Mouse (Mus musculus) midbrain, embryonic 12.5 days (tissue): ENCODE measurements at regions not wholly inside any gene's neighbourhood (a gene's known extent, or its start where the extent isn't known, plus 50 kb on each side); places are given as distances from the start of the nearest gene placed in this dataset.
"Not testable (repeated sequence)": the region's sequence is repeated elsewhere in the genome, so short reads cannot be mapped to it uniquely, and the experiment has no call there.

Experiments used
- ATAC-seq: fragments of 200-750 bp; cut with Nextera tagmentation; 2 replicates; pipeline ENCODE4 v1.8.0; 2017; ENCODE audit warnings: low read depth, moderate TSS enrichment, moderate library complexity; ENCODE audit not compliant: low FRiP score
- H3K27ac ChIP-seq: fragments of 300-500 bp; sonication (generic); replicated peaks from 2 replicates; pipeline ENCODE4 v1.5.1; 2016; ENCODE audit warnings: mild to moderate bottlenecking
- H3K27me3 ChIP-seq: fragments of 300-500 bp; sonication (generic); 2 replicates; pipeline ENCODE4 v1.6.1; 2016; ENCODE audit warnings: mild to moderate bottlenecking
- H3K36me3 ChIP-seq: fragments of 300-500 bp; sonication (generic); 2 replicates; pipeline ENCODE4 v1.6.1; 2016
- H3K4me1 ChIP-seq: fragments of 300-500 bp; sonication (generic); 2 replicates; pipeline ENCODE4 v1.6.1; 2016
- H3K4me2 ChIP-seq: fragments of 300-500 bp; sonication (generic); replicated peaks from 2 replicates; pipeline ENCODE4 v1.6.1; 2016; ENCODE audit warnings: mild to moderate bottlenecking, moderate library complexity
- H3K4me3 ChIP-seq: fragments of 300-500 bp; sonication (generic); 2 replicates; pipeline ENCODE4 v1.5.1; 2016; ENCODE audit warnings: mild to moderate bottlenecking
- H3K9ac ChIP-seq: fragments of 300-500 bp; sonication (generic); replicated peaks from 2 replicates; pipeline ENCODE4 v1.6.1; 2016; ENCODE audit warnings: mild to moderate bottlenecking, moderate library complexity
- H3K9me3 ChIP-seq: fragments of 300-500 bp; sonication (generic); 2 replicates; pipeline ENCODE4 v1.6.1; 2016; ENCODE audit warnings: mild to moderate bottlenecking
- WGBS: fragments of 180-500 bp; shearing (Covaris S2); methylation state at CpG from one replicate; pipeline ENCODE4 v1.1.7; 2016; 5-methylcytosine and 5-hydroxymethylcytosine counted together

DNA sequence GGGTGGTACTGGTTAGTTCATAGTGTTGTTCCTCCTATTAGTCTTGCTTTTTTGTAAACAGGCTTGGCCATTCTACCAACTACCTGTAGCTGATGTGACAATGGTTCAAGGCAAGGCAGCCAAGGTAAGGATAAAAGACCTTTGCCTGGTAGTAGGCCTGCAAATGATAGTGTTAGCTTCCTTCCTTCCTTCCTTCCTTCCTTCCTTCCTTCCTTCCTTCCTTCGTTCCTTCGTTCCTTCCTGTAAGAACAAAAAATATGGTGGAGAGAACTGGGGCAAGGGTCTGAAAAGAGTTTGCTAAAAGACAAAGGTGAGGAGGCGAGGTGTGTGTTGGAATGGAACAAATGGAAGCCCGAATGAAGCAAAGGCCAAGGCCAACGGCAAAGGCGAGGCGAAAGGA is 84.8 kb upstream of the Ezh2 start:
- not testable (repeated sequence) for H3K36me3 ChIP-seq, H3K9ac ChIP-seq, H3K4me1 ChIP-seq, ATAC-seq, H3K27ac ChIP-seq, H3K4me2 ChIP-seq, H3K27me3 ChIP-seq, H3K9me3 ChIP-seq, H3K4me3 ChIP-seq
- WGBS: 70% methylated on average over 2 of the region's 7 CpGs

DNA sequence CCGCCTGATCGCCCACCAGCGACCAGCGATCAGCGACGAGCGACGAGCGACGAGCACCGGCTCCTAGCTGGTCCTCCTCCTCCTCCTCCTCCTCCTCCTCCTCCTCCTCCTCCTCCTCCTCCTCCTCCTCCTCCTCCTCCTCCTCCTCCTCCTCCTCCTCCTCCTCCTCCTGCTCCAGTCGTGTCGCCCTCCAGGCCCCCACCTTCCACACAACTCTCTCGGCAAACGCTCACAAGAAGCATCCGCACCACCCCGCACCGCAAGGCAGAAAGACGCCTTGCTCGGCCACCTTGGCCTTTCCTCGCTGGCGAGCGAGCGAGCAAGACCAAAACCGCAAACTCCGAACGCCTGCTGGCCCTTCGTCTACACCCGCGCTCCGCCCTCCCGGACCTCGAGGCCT is 77.6 kb upstream of the Ezh2 start:
- not testable (repeated sequence) for H3K4me1 ChIP-seq, ATAC-seq, H3K36me3 ChIP-seq, H3K9me3 ChIP-seq, H3K9ac ChIP-seq, H3K27me3 ChIP-seq, H3K27ac ChIP-seq
- peak overlapping the region; percentile 47 for H3K4me2 ChIP-seq
- H3K4me3 ChIP-seq: peak overlapping the region; percentile 40
- 19% methylated on average over 15 of the region's 33 CpGs for WGBS

DNA sequence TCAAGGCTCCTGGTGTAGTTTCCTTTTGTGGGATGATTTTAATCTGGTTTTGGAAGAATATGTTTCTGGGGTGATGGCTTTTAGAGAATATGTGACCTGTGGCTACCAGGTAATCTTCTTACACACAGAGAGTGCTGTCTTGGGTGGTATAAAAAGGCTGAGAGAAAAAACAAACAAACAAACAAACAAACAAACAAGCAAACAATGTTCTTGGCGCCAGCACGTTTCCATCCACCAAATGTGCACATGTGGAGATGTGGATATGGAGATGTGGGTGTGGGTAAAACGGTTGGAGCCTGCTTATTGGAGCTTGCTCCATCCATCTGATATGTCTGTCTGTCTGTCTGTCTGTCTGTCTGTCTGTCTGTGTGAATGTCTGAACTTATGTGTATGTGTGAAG is 57.7 kb upstream of the Ezh2 start:
- H3K4me3 ChIP-seq, H3K9ac ChIP-seq, H3K9me3 ChIP-seq, H3K4me2 ChIP-seq, H3K27ac ChIP-seq, ATAC-seq, H3K4me1 ChIP-seq, H3K27me3 ChIP-seq, H3K36me3 ChIP-seq: not testable (repeated sequence)
- WGBS: 60% methylated on average over 3 of the region's 3 CpGs

DNA sequence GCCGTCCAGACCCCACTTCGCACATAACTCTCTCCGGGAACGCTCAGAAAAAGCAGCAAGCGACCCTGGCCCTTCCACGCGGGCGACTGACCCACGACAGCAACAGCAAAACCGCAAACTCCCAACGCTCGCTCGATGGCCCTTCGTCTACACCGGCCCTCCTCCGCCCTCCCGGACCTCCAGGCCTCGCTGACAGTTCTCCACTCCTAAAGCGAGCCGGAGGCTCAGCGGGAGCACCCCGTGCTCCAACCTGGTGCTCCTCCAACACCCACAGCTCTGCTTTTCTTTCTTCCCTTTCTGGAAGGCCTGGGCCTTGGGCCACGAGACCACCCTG is 56.2 kb upstream of the Ezh2 start:
- whole genome bisulfite sequencing: under 1% methylated on average over 22 of the region's 23 CpGs
- Histone ChIP-seq H3K27ac (peak overlapping the region; percentile 60), H3K9ac (peak overlapping the region; percentile 61), H3K4me2 (peak overlapping the region; percentile 65), H3K4me3 (peak overlapping the region; percentile 58)
- H3K9me3 ChIP-seq, ATAC-seq, H3K27me3 ChIP-seq, H3K4me1 ChIP-seq, H3K36me3 ChIP-seq: not testable (repeated sequence)

DNA sequence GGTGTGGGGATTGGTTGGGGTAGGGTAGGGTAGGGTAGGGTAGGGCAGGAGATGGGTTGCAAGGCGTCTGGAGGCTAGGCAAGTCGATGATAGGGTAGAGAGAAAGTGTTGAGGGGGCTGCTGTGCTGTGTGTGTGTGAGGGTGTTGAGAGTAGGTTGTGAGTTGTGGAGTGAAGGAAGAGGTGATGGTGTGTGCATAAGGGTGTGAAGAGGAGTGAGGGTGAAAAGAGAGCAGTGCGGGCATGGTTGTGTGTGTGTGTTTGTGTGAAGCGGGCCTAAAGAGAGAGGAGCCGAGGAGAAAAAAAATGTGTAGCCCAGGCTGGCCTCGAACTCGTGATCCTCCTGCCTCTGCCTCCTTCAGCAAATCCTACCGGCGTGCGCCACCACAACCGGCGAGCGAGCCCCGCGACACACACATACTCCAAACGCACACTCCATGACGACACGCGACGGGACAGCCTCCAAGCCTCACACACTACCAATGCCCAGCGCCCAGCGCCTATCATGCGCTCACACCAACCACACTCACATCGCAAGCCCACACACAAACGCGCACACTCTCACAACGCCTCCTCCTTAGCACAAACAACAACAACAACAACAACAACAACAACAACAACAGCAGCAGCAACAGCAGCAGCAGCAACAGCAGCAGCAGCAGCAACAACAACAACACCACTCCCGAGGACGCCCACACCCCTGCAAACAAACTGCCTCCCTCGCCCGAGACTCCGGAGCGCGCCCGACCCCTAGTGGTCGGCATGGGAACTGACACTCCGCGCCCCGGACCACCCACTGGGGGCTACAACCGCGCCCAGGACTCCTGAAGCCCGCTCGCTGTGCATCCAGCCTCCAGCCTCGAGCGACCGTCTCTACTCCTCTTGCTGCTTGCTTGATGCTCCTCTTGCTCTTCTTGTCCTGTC is 55.6 kb upstream of the Ezh2 start:
- Histone ChIP-seq H3K4me3 (peak overlapping the region; percentile 58), H3K27me3 (peaks cover 9% of the 10 kb centered on the region), H3K27ac (peak overlapping the region; percentile 60), H3K4me1 (no peaks in the 10 kb centered on the region), H3K9ac (peak overlapping the region; percentile 61), H3K4me2 (peak overlapping the region; percentile 65), H3K9me3 (no peaks in the 10 kb centered on the region), H3K36me3 (no peaks in the 10 kb centered on the region)
- 4% methylated on average over 46 of the region's 46 CpGs for WGBS
- peak; percentile 98 for ATAC-seq

GRCm38 (mm10) chr6:47649961-47650360 is 54.8 kb upstream of the Ezh2 start:
- WGBS: 88% methylated on average over 6 of the region's 6 CpGs
- no peak overlapping the region for H3K27ac ChIP-seq

GRCm38 (mm10) chr6:47649451-47649931 is 54.4 kb upstream of the Ezh2 start:
- Histone ChIP-seq H3K4me2 (no peak overlapping the region), H3K27ac (no peak overlapping the region), H3K27me3 (peaks cover 9% of the 10 kb centered on the region), H3K9me3 (no peaks in the 10 kb centered on the region), H3K9ac (no peak overlapping the region), H3K4me1 (no peaks in the 10 kb centered on the region), H3K36me3 (no peaks in the 10 kb centered on the region), H3K4me3 (no peak overlapping the region)
- ATAC-seq: no peak
- 76% methylated on average over 5 of the region's 5 CpGs for WGBS

More at GRCm38 (mm10) chr6:47649961-47650360, 54.8 kb upstream of the Ezh2 start:
- Histone ChIP-seq H3K4me3 (no peak overlapping the region), H3K9me3 (no peaks in the 10 kb centered on the region), H3K36me3 (no peaks in the 10 kb centered on the region), H3K4me2 (no peak overlapping the region), H3K9ac (no peak overlapping the region), H3K4me1 (no peaks in the 10 kb centered on the region), H3K27me3 (peaks cover 9% of the 10 kb centered on the region)
- ATAC-seq: no peak

GRCm38 (mm10) chr6:47648899-47649298 is 53.8 kb upstream of the Ezh2 start:
- WGBS: 63% methylated on average over 3 of the region's 5 CpGs
- Histone ChIP-seq H3K4me1 (no peaks in the 10 kb centered on the region), H3K9ac (no peak overlapping the region), H3K4me3 (no peak overlapping the region), H3K27me3 (peaks cover 12% of the 10 kb centered on the region), H3K4me2 (no peak overlapping the region), H3K27ac (no peak overlapping the region), H3K9me3 (no peaks in the 10 kb centered on the region), H3K36me3 (no peaks in the 10 kb centered on the region)
- ATAC-seq: no peak

DNA sequence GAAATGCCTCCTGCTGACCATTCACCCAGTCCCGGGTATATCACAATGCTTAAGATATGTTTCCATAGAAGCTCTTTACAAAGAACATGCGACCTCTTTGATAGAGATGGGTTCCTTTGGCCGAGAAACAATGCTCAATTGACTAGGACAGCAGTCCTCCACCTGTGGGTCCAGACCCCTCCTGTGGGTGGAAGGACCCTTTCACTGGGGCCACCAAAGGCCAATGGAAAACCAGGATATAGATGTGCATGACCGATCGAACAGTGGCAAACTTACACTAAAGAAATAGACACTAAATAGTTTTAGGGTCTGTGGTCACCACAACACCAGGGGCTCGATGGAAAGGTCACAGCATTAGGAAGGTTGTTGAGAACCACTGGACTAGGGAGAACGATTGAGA is 53.2 kb upstream of the Ezh2 start:
- no peak overlapping the region for H3K27ac ChIP-seq
- peaks cover 12% of the 10 kb centered on the region for H3K27me3 ChIP-seq
- WGBS: 88% methylated on average over 7 of the region's 7 CpGs
- H3K36me3 ChIP-seq: no peaks in the 10 kb centered on the region
- no peak overlapping the region for H3K9ac ChIP-seq
- H3K4me1 ChIP-seq: no peaks in the 10 kb centered on the region
- H3K9me3 ChIP-seq: no peaks in the 10 kb centered on the region
- no peak for ATAC-seq
- H3K4me3 ChIP-seq: no peak overlapping the region
- H3K4me2 ChIP-seq: no peak overlapping the region

DNA sequence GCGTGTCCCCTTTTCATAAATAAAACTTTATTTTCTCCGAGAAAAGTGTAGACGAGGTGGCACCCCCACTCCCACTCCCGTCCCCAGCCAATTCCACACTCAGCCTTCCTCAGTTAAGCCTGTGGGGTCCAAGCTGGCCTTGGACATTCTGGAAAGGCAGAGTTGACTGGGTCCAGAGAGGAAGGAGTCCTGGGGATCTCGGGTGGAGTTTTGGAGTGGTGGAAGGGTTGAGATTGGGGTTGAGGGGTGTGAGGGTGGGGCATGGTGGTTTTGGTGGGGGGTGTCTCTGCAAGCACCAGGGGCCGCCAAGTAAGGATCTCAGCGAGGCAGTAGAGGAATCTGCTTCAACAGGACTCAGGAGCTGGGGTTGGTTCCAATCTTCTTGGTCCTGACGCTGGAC is 52.7 kb upstream of the Ezh2 start:
- Histone ChIP-seq H3K9ac (no peak overlapping the region), H3K27ac (no peak overlapping the region), H3K4me3 (no peak overlapping the region), H3K27me3 (peaks cover 12% of the 10 kb centered on the region), H3K4me2 (no peak overlapping the region), H3K9me3 (no peaks in the 10 kb centered on the region), H3K36me3 (no peaks in the 10 kb centered on the region), H3K4me1 (no peaks in the 10 kb centered on the region)
- ATAC-seq: no peak
- 89% methylated on average over 8 of the region's 8 CpGs for WGBS

DNA sequence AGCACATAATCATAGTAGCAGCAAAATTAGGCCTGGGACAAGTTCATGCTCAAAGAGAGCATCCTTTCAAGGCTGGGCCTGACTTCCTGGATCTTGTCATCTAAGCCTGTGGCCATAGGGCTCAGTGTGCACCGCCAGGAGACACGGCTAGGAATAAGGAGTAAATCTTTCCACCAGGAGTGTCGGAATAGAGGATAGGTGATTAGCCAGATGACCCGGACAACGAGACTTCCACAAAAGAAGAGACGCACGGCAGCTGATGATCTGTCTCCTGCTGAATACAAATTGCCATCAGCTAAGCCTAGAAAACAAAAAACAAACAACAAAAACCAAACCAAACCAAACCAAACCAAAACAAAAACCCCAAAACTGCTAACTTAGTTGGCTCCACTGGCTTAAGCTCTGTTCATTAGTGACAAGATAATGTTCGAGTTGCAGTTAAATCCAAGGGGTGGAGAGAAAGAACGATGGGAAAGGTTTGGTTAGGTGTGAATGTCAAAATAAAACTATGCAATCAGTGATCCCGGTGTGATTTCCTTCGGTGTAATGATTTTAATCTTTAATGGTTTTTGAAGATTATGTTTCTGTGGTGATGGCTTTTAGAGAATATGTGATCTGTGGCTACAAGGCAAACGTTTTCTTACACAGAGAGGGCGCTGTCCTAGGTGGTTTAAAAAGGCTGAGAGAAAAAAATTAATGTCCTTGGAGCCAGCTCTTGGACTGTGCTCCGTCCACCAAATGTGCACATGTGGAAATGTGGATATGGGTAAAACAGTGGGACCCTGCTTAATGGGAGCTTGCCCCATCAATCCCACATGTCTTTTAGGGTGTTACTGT is 51.8 kb upstream of the Ezh2 start:
- Histone ChIP-seq H3K9ac (no peak overlapping the region), H3K4me2 (no peak overlapping the region), H3K9me3 (no peaks in the 10 kb centered on the region), H3K36me3 (no peaks in the 10 kb centered on the region), H3K4me1 (no peaks in the 10 kb centered on the region), H3K4me3 (no peak overlapping the region), H3K27ac (no peak overlapping the region), H3K27me3 (peaks cover 12% of the 10 kb centered on the region)
- 69% methylated on average over 14 of the region's 14 CpGs for WGBS
- ATAC-seq: no peak

DNA sequence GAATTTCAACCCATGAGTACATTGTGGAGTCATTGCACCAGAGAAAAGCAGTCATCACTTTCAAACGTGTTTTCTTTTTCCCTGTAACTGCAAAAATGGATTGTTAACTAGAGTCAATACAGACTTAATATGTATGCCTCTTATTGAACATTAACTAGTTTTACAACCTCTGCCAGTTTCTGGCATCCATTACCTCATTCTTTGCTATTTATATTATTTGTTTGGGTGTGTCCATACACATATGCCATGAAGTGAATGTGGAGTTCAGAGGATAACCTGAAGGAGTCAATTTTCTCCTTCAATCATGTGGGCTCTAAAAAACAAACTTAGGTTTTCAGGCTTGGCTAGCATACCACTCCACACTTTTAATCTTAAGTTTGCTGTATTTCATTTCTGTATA is 50.9 kb upstream of the Ezh2 start:
- Histone ChIP-seq H3K27ac (no peak overlapping the region), H3K9ac (no peak overlapping the region), H3K4me2 (no peak overlapping the region), H3K4me1 (no peaks in the 10 kb centered on the region), H3K36me3 (no peaks in the 10 kb centered on the region), H3K4me3 (no peak overlapping the region), H3K27me3 (peaks cover 12% of the 10 kb centered on the region), H3K9me3 (no peaks in the 10 kb centered on the region)
- 67% methylated on average over 1 of the region's 1 CpGs for WGBS
- no peak for ATAC-seq
